Mouse (Mus musculus): ENCODE results near the gene Mfsd11.

- TF ChIP-seq MEF2A (IDR thresholded peaks at IDR 0.05; ENCODE audit: extremely low read depth, insufficient replicate concordance, low read depth, low read length, poor library complexity, severe bottlenecking) (no peak), GABPA (IDR thresholded peaks at IDR 0.05; ENCODE audit: low read depth, low read length) (no peak), CTCF (IDR thresholded peaks at IDR 0.05 in 2 of 3, conservative IDR thresholded peaks at IDR 0.05 in 1 of 3; ENCODE audit: control insufficient read depth in 1 of 3, insufficient read depth in 1 of 3, low read depth in 2 of 3, low read length in 3 of 3, poor library complexity in 1 of 3, severe bottlenecking in 1 of 3) (peak in 2 of 3 experiments; percentile 50 to 70; a peak in 4 of 6 replicates), EP300 (IDR thresholded peaks at IDR 0.05; ENCODE audit: low read depth in 1 of 2, low read length in 2 of 2) (no peak), USF1 (IDR thresholded peaks at IDR 0.05; ENCODE audit: low read depth, low read length) (no peak), TCF12 (IDR thresholded peaks at IDR 0.05; ENCODE audit: low read depth, low read length) (no peak), CHD2 (IDR thresholded peaks at IDR 0.05; ENCODE audit: low read length) (no peak), ZNF384 (IDR thresholded peaks at IDR 0.05; ENCODE audit: low read depth, low read length) (no peak), SIN3A (IDR thresholded peaks at IDR 0.05; ENCODE audit: low read length) (no peak), NELFE (IDR thresholded peaks at IDR 0.05; ENCODE audit: low read depth, low read length) (no peak), HCFC1 (IDR thresholded peaks at IDR 0.05; ENCODE audit: low read depth, low read length) (no peak), ELF1 (IDR thresholded peaks at IDR 0.05; ENCODE audit: low read depth, low read length) (no peak), POLR2A (IDR thresholded peaks at IDR 0.05; ENCODE audit: control insufficient read depth in 1 of 2, insufficient read depth in 1 of 2, low read depth in 1 of 2, low read length in 2 of 2, poor library complexity in 1 of 2) (no peak), POLR2AphosphoS2 (IDR thresholded peaks at IDR 0.05; ENCODE audit: low read length) (no peak)
Measured at GRCm38 (mm10) chr11:116918323-116919185, 66.3 kb downstream of the Mfsd11 start, which contains the start of gene Mgat5b.
